ENCODE assay signal across 19 mouse cellular contexts in genomic region chr9:53604954-53605353, GRCm38 (mm10). TPM values are rescaled to one million over a fixed set of nuclear protein-coding genes. Genes with fewer than 3 reads are reported as not detected.
DNase-seq lines count a peak whose midpoint lies in the region; ATAC-seq and TF ChIP-seq lines count a peak whose summit lies in the region.
"Had no signal": no experiment of that assay in that cellular context is flagged by ENCODE, and none has a peak within 500 bp of the region (broad histone marks: within the 10 kb centered on the region; RNA-seq: fewer than 3 reads in every experiment).

No protein-coding gene starts in this region.

- H3K9ac ChIP-seq in heart, embryonic 11.5 days (ENCODE audit: low read depth, low read length): no peak overlapping the region
- no peak overlapping the region for H3K9ac ChIP-seq in liver, postnatal 0 days (replicated peaks)
- H3K9ac ChIP-seq in liver, embryonic 11.5 days (ENCODE audit: low read depth, low read length): no peak overlapping the region
- no peak overlapping the region for H3K9ac ChIP-seq in midbrain, embryonic 13.5 days (replicated peaks)
- H3K9ac ChIP-seq: forebrain, embryonic 13.5 days; forebrain, postnatal 0 days; heart, embryonic 13.5 days; hindbrain, embryonic 15.5 days had no signal

- WGBS in heart, embryonic 11.5 days (ENCODE audit: insufficient replicate concordance): 86% methylated on average over 5 of the region's 5 CpGs
- WGBS in liver, postnatal 0 days (ENCODE audit: insufficient replicate concordance): 75% methylated on average over 5 of the region's 5 CpGs
- WGBS in liver, embryonic 11.5 days: 88% methylated on average over 5 of the region's 5 CpGs
- WGBS in midbrain, embryonic 13.5 days: 96% methylated on average over 5 of the region's 5 CpGs

- no peaks in the 10 kb centered on the region for H3K9me3 ChIP-seq in heart, embryonic 11.5 days (replicated peaks; ENCODE audit: control insufficient read depth, low read length)
- H3K9me3 ChIP-seq in liver, postnatal 0 days (ENCODE audit: low read length): no peaks in the 10 kb centered on the region
- H3K9me3 ChIP-seq in liver, embryonic 11.5 days (ENCODE audit: control insufficient read depth, low read length): no peaks in the 10 kb centered on the region
- no peaks in the 10 kb centered on the region for H3K9me3 ChIP-seq in midbrain, embryonic 13.5 days
- H3K9me3 ChIP-seq: embryonic facial prominence, embryonic 10.5 days; forebrain, embryonic 13.5 days; heart, embryonic 13.5 days; hindbrain, embryonic 15.5 days had no signal

- DNase-seq in heart, adult 11 months: peak; percentile 90
- DNase-seq in liver, postnatal 0 days: no peak
- DNase-seq in liver, embryonic 11.5 days (ENCODE audit: low spot score): no peak
- DNase-seq: adrenal gland, adult 8-10 months; adrenal gland, postnatal 36 days; cerebellum, adult 11-12 months; cerebellum, adult 9-10 months; cerebellum, postnatal 36 days; forebrain, postnatal 0 days; gastrocnemius, postnatal 36 days; heart, adult 18-20 months; heart, postnatal 36 days had no signal

- H3K36me3 ChIP-seq in heart, embryonic 11.5 days (ENCODE audit: control insufficient read depth, insufficient read depth, low read length): no peaks in the 10 kb centered on the region
- 0 out of 2 replicates have a peak, but pooled peaks cover 4% of the 10 kb centered on the region for H3K36me3 ChIP-seq in liver, postnatal 0 days (replicated peaks; ENCODE audit: insufficient read depth, low read length)
- H3K36me3 ChIP-seq in liver, embryonic 11.5 days (ENCODE audit: control insufficient read depth, insufficient read depth, low read length): no peaks in the 10 kb centered on the region
- no peaks in the 10 kb centered on the region for H3K36me3 ChIP-seq in midbrain, embryonic 13.5 days
- H3K36me3 ChIP-seq: embryonic facial prominence, embryonic 10.5 days; hindbrain, embryonic 15.5 days had no signal

- no peak for TF ChIP-seq CTCF in liver, postnatal 0 days (IDR thresholded peaks at IDR 0.05; ENCODE audit: low read depth)

- H3K4me3 ChIP-seq in heart, embryonic 11.5 days (ENCODE audit: low read depth, low read length): no peak overlapping the region
- no peak overlapping the region for H3K4me3 ChIP-seq in liver, postnatal 0 days (ENCODE audit: low read depth, low read length)
- no peak overlapping the region for H3K4me3 ChIP-seq in liver, embryonic 11.5 days (ENCODE audit: low read depth, low read length)
- no peak overlapping the region for H3K4me3 ChIP-seq in brown adipose tissue, adult 24 weeks (ENCODE audit: insufficient read depth, low read depth, low read length)
- no peak overlapping the region for H3K4me3 ChIP-seq in midbrain, embryonic 13.5 days (replicated peaks)
- H3K4me3 ChIP-seq: embryonic facial prominence, embryonic 10.5 days; forebrain, embryonic 13.5 days; heart, embryonic 13.5 days; hindbrain, embryonic 15.5 days had no signal

- no peak for TF ChIP-seq EP300 in liver, postnatal 0 days (IDR thresholded peaks at IDR 0.05; ENCODE audit: low read depth)

- peaks cover 7% of the 10 kb centered on the region; the same call in 1 of the 2 replicates for H3K4me1 ChIP-seq in heart, embryonic 11.5 days (ENCODE audit: control insufficient read depth, insufficient read depth, low read length)
- peaks cover 38% of the 10 kb centered on the region for H3K4me1 ChIP-seq in liver, postnatal 0 days (ENCODE audit: insufficient read depth)
- peaks cover 12% of the 10 kb centered on the region for H3K4me1 ChIP-seq in liver, embryonic 11.5 days (replicated peaks; ENCODE audit: control insufficient read depth, insufficient read depth, low read length)
- H3K4me1 ChIP-seq in brown adipose tissue, adult 24 weeks (ENCODE audit: control insufficient read depth, insufficient read depth, insufficient read length, low read length): peaks cover 20% of the 10 kb centered on the region
- H3K4me1 ChIP-seq in midbrain, embryonic 13.5 days (replicated peaks): peaks cover 17% of the 10 kb centered on the region

- no peak for ATAC-seq in heart, embryonic 11.5 days (replicated peaks; ENCODE audit: insufficient number of reproducible peaks, low FRiP score, low TSS enrichment)
- no peak for ATAC-seq in liver, postnatal 0 days
- ATAC-seq in liver, embryonic 11.5 days (replicated peaks; ENCODE audit: low FRiP score): no peak
- no peak for ATAC-seq in midbrain, embryonic 13.5 days
- ATAC-seq: forebrain, embryonic 13.5 days; forebrain, postnatal 0 days had no signal

- H3K27me3 ChIP-seq in heart, embryonic 11.5 days (ENCODE audit: control insufficient read depth, insufficient read depth, low read length): no peaks in the 10 kb centered on the region
- no peaks in the 10 kb centered on the region for H3K27me3 ChIP-seq in liver, postnatal 0 days (ENCODE audit: insufficient read depth, low read length)
- no peaks in the 10 kb centered on the region for H3K27me3 ChIP-seq in liver, embryonic 11.5 days (replicated peaks; ENCODE audit: control insufficient read depth, insufficient read depth, low read length)
- H3K27me3 ChIP-seq in midbrain, embryonic 13.5 days: no peaks in the 10 kb centered on the region
- H3K27me3 ChIP-seq: forebrain, embryonic 13.5 days; heart, embryonic 13.5 days; hindbrain, embryonic 15.5 days had no signal

- no peak overlapping the region for H3K27ac ChIP-seq in heart, embryonic 11.5 days (ENCODE audit: low read depth, low read length)
- H3K27ac ChIP-seq in liver, postnatal 0 days (ENCODE audit: low read depth): peak overlapping the region; percentile 95
- H3K27ac ChIP-seq in liver, embryonic 11.5 days (ENCODE audit: low read depth, low read length): no peak overlapping the region
- H3K27ac ChIP-seq in brown adipose tissue, adult 24 weeks (replicated peaks; ENCODE audit: low read depth, low read length): peak overlapping the region; percentile 9; the same call in 1 of the 2 replicates
- no peak overlapping the region for H3K27ac ChIP-seq in midbrain, embryonic 13.5 days
- H3K27ac ChIP-seq: embryonic facial prominence, embryonic 10.5 days; forebrain, embryonic 13.5 days; heart, embryonic 13.5 days; hindbrain, embryonic 15.5 days had no signal

- H3K4me2 ChIP-seq in heart, embryonic 11.5 days: no peak overlapping the region
- peak overlapping the region; percentile 13; the same call in 1 of the 2 replicates for H3K4me2 ChIP-seq in liver, postnatal 0 days (ENCODE audit: low read depth, low read length)
- no peak overlapping the region for H3K4me2 ChIP-seq in liver, embryonic 11.5 days
- no peak overlapping the region for H3K4me2 ChIP-seq in midbrain, embryonic 13.5 days (replicated peaks)
- H3K4me2 ChIP-seq: forebrain, embryonic 13.5 days; heart, embryonic 13.5 days; hindbrain, embryonic 15.5 days had no signal

RNA-seq across cellular contexts. Expression of gene Acat1, which starts 5.2 kb away (rescaled TPM):
- 156 and 165 TPM in 2 replicates for polyA plus RNA-seq in heart, embryonic 11.5 days (2014; fragmentation: Nextera tagmentation; extraction: Ambion mirVana)
- polyA plus RNA-seq in liver, postnatal 0 days (2015; fragmentation: Nextera tagmentation; extraction: Ambion mirVana): 332 and 340 TPM in 2 replicates
- 63.3 and 71.8 TPM in 2 replicates for polyA plus RNA-seq in liver, embryonic 11.5 days (2014; fragmentation: Nextera tagmentation; extraction: Ambion mirVana)
- 808 and 1,072 TPM in 2 replicates for polyA plus RNA-seq in brown adipose tissue, adult 24 weeks (2012; ENCODE audit: insufficient read depth, insufficient read length, missing spikeins)
- 103 and 107 TPM in 2 replicates for polyA plus RNA-seq in midbrain, embryonic 13.5 days (2015; fragmentation: Nextera tagmentation; extraction: Ambion mirVana)

Comparison
In these comparisons a context has a peak if more than half of its experiments do, and no peak if none do; other contexts are left out.
1. H3K27ac ChIP-seq: peak in liver, postnatal 0 days (single experiment) and brown adipose tissue, adult 24 weeks (single experiment); none in heart, embryonic 11.5 days (single experiment), liver, embryonic 11.5 days (single experiment) and midbrain, embryonic 13.5 days (single experiment).